Mouse (Mus musculus) brown adipose tissue, adult 24 weeks (tissue): ENCODE measurements around the gene Afp. TPM values are rescaled to one million over a fixed set of nuclear protein-coding genes. Genes with fewer than 3 reads are reported as not detected.

Source experiments
- H3K27ac ChIP-seq: fragments of 200-500 bp; replicated peaks from 2 replicates; pipeline ENCODE4 v1.5.1; 2012; ENCODE audit warnings: low read depth, mild to moderate bottlenecking, low read length
- H3K4me1 ChIP-seq: fragments of 200-500 bp; 2 replicates; pipeline ENCODE4 v1.6.1; 2012; ENCODE audit warnings: low read length, mixed read lengths; ENCODE audit not compliant: control insufficient read depth, insufficient read depth, insufficient read length
- H3K4me3 ChIP-seq: fragments of 200-500 bp; 2 replicates; pipeline ENCODE4 v1.5.1; 2012; ENCODE audit warnings: low read depth, mild to moderate bottlenecking, low read length, moderate library complexity; ENCODE audit not compliant: insufficient read depth
- polyA plus RNA-seq: library from polyadenylated mRNA; stranded (reverse); fragments of >200 nt; gene quantifications from 2 replicates; pipeline ENCODE4 v1.2.4, GENCODE M21; 2012; ENCODE audit not compliant: missing spikeins, insufficient read depth, insufficient read length

The Afp gene
- polyA plus RNA-seq, 1 experiment, result not detected

GRCm38 (mm10) chr5:90488323-90488722, 2.2 kb upstream of the Afp start:
- Histone ChIP-seq H3K4me3 (no peak overlapping the region), H3K4me1 (no peaks in the 10 kb centered on the region), H3K27ac (no peak overlapping the region)

- Histone ChIP-seq H3K27ac (no peak overlapping the region), H3K4me1 (no peaks in the 10 kb centered on the region), H3K4me3 (no peak overlapping the region)
Observed at GRCm38 (mm10) chr5:90492440-90492839, 1.9 kb downstream of the Afp start.

- no peak overlapping the region for H3K27ac ChIP-seq
- H3K4me3 ChIP-seq, result no peak overlapping the region
- no peaks in the 10 kb centered on the region for H3K4me1 ChIP-seq
Observed at GRCm38 (mm10) chr5:90494308-90494707, 3.8 kb downstream of the Afp start.

GRCm38 (mm10) chr5:90499509-90499908, 9.0 kb downstream of the Afp start:
- H3K27ac ChIP-seq, result no peak overlapping the region
- H3K4me1 ChIP-seq, result no peaks in the 10 kb centered on the region
- H3K4me3 ChIP-seq, result no peak overlapping the region

GRCm38 (mm10) chr5:90500714-90501113, 10.2 kb downstream of the Afp start:
- no peak overlapping the region for H3K4me3 ChIP-seq
- H3K27ac ChIP-seq, result no peak overlapping the region
- no peaks in the 10 kb centered on the region for H3K4me1 ChIP-seq

GRCm38 (mm10) chr5:90501752-90502151, 11.2 kb downstream of the Afp start:
- Histone ChIP-seq H3K4me3 (no peak overlapping the region), H3K4me1 (no peaks in the 10 kb centered on the region), H3K27ac (no peak overlapping the region)

GRCm38 (mm10) chr5:90504742-90505141, 14.2 kb downstream of the Afp start:
- Histone ChIP-seq H3K27ac (no peak overlapping the region), H3K4me3 (no peak overlapping the region), H3K4me1 (no peaks in the 10 kb centered on the region)

GRCm38 (mm10) chr5:90506507-90506906, 16.0 kb downstream of the Afp start:
- H3K27ac ChIP-seq, result no peak overlapping the region
- no peaks in the 10 kb centered on the region for H3K4me1 ChIP-seq
- H3K4me3 ChIP-seq, result no peak overlapping the region

- Histone ChIP-seq H3K4me1 (no peaks in the 10 kb centered on the region), H3K4me3 (no peak overlapping the region), H3K27ac (no peak overlapping the region)
Observed at GRCm38 (mm10) chr5:90507411-90507949, 16.9 kb downstream of the Afp start.

- no peak overlapping the region for H3K4me3 ChIP-seq
- no peaks in the 10 kb centered on the region for H3K4me1 ChIP-seq
- H3K27ac ChIP-seq, result no peak overlapping the region
Observed at GRCm38 (mm10) chr5:90509828-90510592, 19.5 kb downstream of the Afp start.

GRCm38 (mm10) chr5:90512288-90512955, 21.9 kb downstream of the Afp start:
- H3K4me1 ChIP-seq, result no peaks in the 10 kb centered on the region
- H3K27ac ChIP-seq, result no peak overlapping the region
- H3K4me3 ChIP-seq, result no peak overlapping the region

GRCm38 (mm10) chr5:90515561-90515960, 25.0 kb downstream of the Afp start:
- Histone ChIP-seq H3K27ac (no peak overlapping the region), H3K4me3 (no peak overlapping the region), H3K4me1 (no peaks in the 10 kb centered on the region)

- Histone ChIP-seq H3K27ac (no peak within 1 kb of the TSS), H3K4me1 (no peaks in the 10 kb centered on the region), H3K4me3 (no peak within 1 kb of the TSS)
Observed at GRCm38 (mm10) chr5:90518356-90519100, 28.0 kb downstream of the Afp start, which contains the start of gene Afm. Afm (plus strand) TSS chr5:90518932.

GRCm38 (mm10) chr5:90551191-90551590, 60.7 kb downstream of the Afp start:
- Histone ChIP-seq H3K4me3 (no peak overlapping the region), H3K27ac (no peak overlapping the region)

GRCm38 (mm10) chr5:90556052-90556451, 65.5 kb downstream of the Afp start:
- Histone ChIP-seq H3K4me3 (no peak overlapping the region), H3K4me1 (no peaks in the 10 kb centered on the region), H3K27ac (no peak overlapping the region)

More at GRCm38 (mm10) chr5:90551191-90551590, 60.7 kb downstream of the Afp start:
- no peaks in the 10 kb centered on the region for H3K4me1 ChIP-seq
